Mouse (Mus musculus) fibroblast of lung, adult 2 months (primary cell): ENCODE results near the gene Hectd3.

Source experiments
- DNase-seq: peaks from one replicate; pipeline ENCODE4 v3.0.0-alpha.2; 2011; ENCODE audit warnings: low read depth

The Hectd3 gene

GRCm38 (mm10) chr4:117017738-117018137 lies 22.6 kb downstream of the Hectd3 start:
- DNase-seq, result no peak

GRCm38 (mm10) chr4:117018327-117018726 lies 23.2 kb downstream of the Hectd3 start:
- DNase-seq, result no peak

- DNase-seq, result peak; percentile 76
These were observed 24.4 kb downstream of the Hectd3 start, which contains the start of gene Eif2b3 for GRCm38 (mm10) chr4:117019206-117020134. Gene Eif2b3, plus strand, starts transcription at chr4:117019402.

- DNase-seq, result no peak
These were observed 28.4 kb downstream of the Hectd3 start for GRCm38 (mm10) chr4:117023469-117023868.

- DNase-seq, result no peak
These were observed 36.0 kb downstream of the Hectd3 start for GRCm38 (mm10) chr4:117031105-117031504.

- DNase-seq, result peak; percentile 23
These were observed 45.0 kb downstream of the Hectd3 start for GRCm38 (mm10) chr4:117039925-117040687.

GRCm38 (mm10) chr4:117040791-117041190 lies 45.7 kb downstream of the Hectd3 start:
- no peak for DNase-seq

- peak; percentile 54 for DNase-seq
These were observed 46.2 kb downstream of the Hectd3 start for GRCm38 (mm10) chr4:117041283-117041721.

- peak; percentile 31 for DNase-seq
These were observed 53.7 kb downstream of the Hectd3 start for GRCm38 (mm10) chr4:117048836-117049235.

GRCm38 (mm10) chr4:117049485-117049884 lies 54.4 kb downstream of the Hectd3 start:
- no peak for DNase-seq

- DNase-seq, result no peak
These were observed 57.5 kb downstream of the Hectd3 start for GRCm38 (mm10) chr4:117052626-117053025.

GRCm38 (mm10) chr4:117053956-117054355 lies 58.8 kb downstream of the Hectd3 start:
- no peak for DNase-seq
